Mouse (Mus musculus): ENCODE results near the gene Wnt4.

DNA sequence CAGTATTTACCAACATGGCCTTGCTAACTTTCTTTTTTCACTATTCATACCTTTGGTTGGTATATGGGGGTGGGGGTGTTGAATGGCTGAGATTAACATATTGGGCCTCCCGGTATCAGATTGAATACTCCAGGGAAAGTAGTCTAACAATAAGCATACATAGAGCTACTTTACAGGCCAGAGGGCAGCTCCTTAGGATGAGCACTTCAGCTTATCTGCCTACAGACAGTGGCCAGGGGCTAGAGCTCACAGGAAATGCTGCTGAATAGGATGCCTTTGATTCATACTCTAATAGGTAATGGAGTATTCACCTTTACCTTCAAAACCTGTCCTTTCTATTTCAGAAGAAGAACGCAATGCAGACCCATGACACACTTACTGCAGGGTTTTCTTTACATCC lies 37.8 kb downstream of the Wnt4 start:
- TF ChIP-seq CTCF (IDR thresholded peaks at IDR 0.05) (no peak), POLR2A (IDR thresholded peaks at IDR 0.05; ENCODE audit: insufficient read depth, low read depth, low read length) (no peak), EP300 (IDR thresholded peaks at IDR 0.05; ENCODE audit: insufficient read depth, low read depth, low read length) (no peak)
